Mouse (Mus musculus) neural tube, embryonic 14.5 days (tissue): Measurements from ENCODE around the gene Kif26b. TPM values are rescaled to one million over a fixed set of nuclear protein-coding genes. Genes with fewer than 3 reads are reported as not detected.

Experiments used
- ATAC-seq: fragments of 200-750 bp; cut with Nextera tagmentation; 2 replicates; pipeline ENCODE4 v1.8.0; 2017; ENCODE audit warnings: low read depth, mild to moderate bottlenecking, moderate TSS enrichment, moderate library complexity
- H3K27ac ChIP-seq: fragments of 300-500 bp; sonication (generic); 2 replicates; pipeline ENCODE4 v1.5.1; 2014; ENCODE audit warnings: low read depth, mild to moderate bottlenecking, control low read depth, low read length, moderate library complexity, mixed read lengths
- H3K27me3 ChIP-seq: fragments of 300-500 bp; sonication (generic); 2 replicates; pipeline ENCODE4 v1.6.1; 2014; ENCODE audit warnings: low read length; ENCODE audit not compliant: control insufficient read depth, insufficient read depth
- H3K36me3 ChIP-seq: fragments of 300-500 bp; sonication (generic); 2 replicates; pipeline ENCODE4 v1.6.1; 2014; ENCODE audit warnings: low read length, mixed read lengths; ENCODE audit not compliant: control insufficient read depth, insufficient read depth
- H3K4me1 ChIP-seq: fragments of 300-500 bp; sonication (generic); 2 replicates; pipeline ENCODE4 v1.6.1; 2014; ENCODE audit warnings: low read length; ENCODE audit not compliant: control insufficient read depth, insufficient read depth
- H3K4me2 ChIP-seq: fragments of 300-500 bp; sonication (generic); 2 replicates; pipeline ENCODE4 v1.6.1; 2014; ENCODE audit warnings: mild to moderate bottlenecking, low read depth, low read length, control low read depth
- H3K4me3 ChIP-seq: fragments of 300-500 bp; sonication (generic); 2 replicates; pipeline ENCODE4 v1.5.1; 2014; ENCODE audit warnings: low read depth, low read length, control low read depth, mixed read lengths
- H3K9ac ChIP-seq: fragments of 300-500 bp; sonication (generic); replicated peaks from 2 replicates; pipeline ENCODE4 v1.6.1; 2014; ENCODE audit warnings: low read depth, mild to moderate bottlenecking, control low read depth, low read length, mixed read lengths
- H3K9me3 ChIP-seq: fragments of 300-500 bp; sonication (generic); 2 replicates; pipeline ENCODE4 v1.6.1; 2016; ENCODE audit warnings: low read length; ENCODE audit not compliant: control insufficient read depth
- WGBS: fragments of 180-500 bp; shearing (Covaris S2); extraction: QIAGEN DNeasy Blood & Tissue Kit; methylation state at CpG from one replicate; pipeline ENCODE4 v1.1.7; 2014; 5-methylcytosine and 5-hydroxymethylcytosine counted together
- polyA plus RNA-seq: library from polyadenylated mRNA; unstranded; fragments of >200 nt; fragmentation: Nextera tagmentation; extraction: Ambion mirVana; gene quantifications from 2 replicates; pipeline ENCODE4 v1.2.1, GENCODE M21; 2014

The Kif26b gene
- polyA plus RNA-seq, 1 experiment from 2014 or later, result 18.5 TPM

DNA sequence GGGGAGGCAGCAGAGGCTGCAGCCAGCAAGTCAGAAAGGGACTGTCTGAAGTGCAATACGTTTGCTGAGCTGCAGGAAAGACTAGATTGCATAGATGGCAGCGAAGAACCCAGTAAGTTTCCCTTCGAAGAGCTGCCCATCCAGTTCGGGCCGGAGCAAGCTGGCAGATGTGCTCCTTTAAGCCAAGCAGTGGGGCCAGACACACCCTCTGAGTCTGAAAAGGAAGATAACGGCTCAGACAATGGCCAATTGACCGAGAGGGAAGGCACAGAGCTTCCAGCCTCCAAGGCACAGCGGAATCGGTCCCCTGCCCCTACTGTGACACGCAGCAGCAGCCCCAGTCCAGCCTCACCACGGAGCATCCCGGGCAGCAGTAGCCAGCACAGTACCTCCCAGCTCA is 386.1 kb downstream of the Kif26b start:
- Histone ChIP-seq H3K36me3 (peaks cover 6% of the 10 kb centered on the region; the same call in 1 of the 2 replicates), H3K27me3 (no peaks in the 10 kb centered on the region), H3K4me1 (0 out of 2 replicates have a peak, but pooled peaks cover 9% of the 10 kb centered on the region), H3K27ac (no peak overlapping the region), H3K9ac (no peak overlapping the region), H3K9me3 (no peaks in the 10 kb centered on the region), H3K4me2 (no peak overlapping the region), H3K4me3 (no peak overlapping the region)
- ATAC-seq, result no peak
- WGBS, result 58% methylated on average over 12 of the region's 12 CpGs

DNA sequence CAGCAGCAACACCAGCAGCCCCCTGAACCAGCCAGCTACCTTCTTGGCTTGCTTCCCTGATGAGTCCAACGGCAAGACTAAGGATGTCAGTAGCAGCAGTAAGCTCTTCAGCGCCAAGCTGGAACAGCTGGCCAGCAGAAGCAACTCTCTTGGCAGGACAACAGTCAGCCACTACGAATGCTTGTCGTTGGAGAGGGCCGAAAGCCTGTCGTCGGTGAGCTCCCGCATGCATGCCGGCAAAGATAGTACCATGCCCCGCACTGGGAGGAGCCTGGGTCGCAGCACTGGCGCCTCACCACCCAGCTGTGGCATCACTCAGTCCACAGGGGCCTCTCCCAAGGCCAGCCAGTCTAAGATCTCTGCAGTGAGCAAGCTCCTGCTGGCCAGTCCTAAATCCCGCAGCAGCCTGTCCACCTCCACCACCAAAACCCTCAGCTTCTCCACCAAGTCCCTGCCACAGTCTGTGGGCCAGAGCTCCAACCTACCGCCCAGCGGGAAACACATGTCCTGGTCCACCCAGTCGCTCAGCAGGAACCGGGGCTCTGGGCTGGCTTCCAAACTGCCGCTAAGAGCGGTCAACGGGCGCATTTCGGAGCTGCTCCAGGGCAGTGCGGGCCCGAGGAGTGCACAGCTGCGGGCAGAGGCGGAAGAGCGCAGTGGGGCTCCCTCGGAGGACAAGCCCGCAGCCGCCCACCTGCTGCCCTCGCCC is 388.4 kb downstream of the Kif26b start:
- H3K4me2 ChIP-seq, result no peak overlapping the region

DNA sequence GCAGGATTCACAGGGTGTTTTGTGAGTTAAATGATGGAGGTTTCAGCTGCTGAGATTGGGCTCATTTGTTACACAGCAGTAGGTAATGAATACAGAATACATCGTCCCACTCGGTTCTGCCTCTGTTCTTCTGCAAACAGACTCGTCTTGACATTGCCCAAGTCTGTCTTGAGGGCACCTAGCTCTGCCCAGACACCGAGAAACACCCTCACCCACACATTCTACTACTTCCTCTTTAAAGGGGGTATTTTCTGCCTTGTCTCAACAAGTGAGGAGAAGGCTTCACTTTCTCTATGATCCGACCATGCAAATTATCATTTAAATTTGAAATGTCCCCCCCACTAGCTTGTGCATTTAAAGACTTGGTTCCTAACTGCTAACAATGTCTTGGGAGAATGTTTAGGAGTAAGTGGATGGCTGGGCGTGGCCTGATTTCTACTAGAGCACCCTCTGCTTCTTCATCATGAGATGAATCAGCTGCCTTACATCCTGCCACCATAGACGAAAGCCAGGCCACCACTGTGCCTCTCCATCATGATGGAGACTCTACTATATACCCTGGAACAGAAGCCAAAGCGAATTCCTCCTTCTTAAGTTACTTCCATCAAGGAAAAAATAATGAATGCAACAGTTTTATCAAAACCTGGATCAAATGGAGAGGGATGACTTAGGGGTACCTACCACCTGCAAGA is 395.7 kb downstream of the Kif26b start:
- Histone ChIP-seq H3K27me3 (no peaks in the 10 kb centered on the region), H3K4me3 (no peak overlapping the region), H3K9me3 (no peaks in the 10 kb centered on the region), H3K9ac (no peak overlapping the region), H3K36me3 (no peaks in the 10 kb centered on the region), H3K4me2 (no peak overlapping the region), H3K4me1 (no peaks in the 10 kb centered on the region), H3K27ac (no peak overlapping the region)
- WGBS, result 78% methylated on average over 8 of the region's 8 CpGs
- ATAC-seq, result no peak

More for the DNA sequence above, 388.4 kb downstream of the Kif26b start:
- H3K9me3 ChIP-seq, result no peaks in the 10 kb centered on the region
- 62% methylated on average over 31 of the region's 31 CpGs for WGBS
- peaks cover 6% of the 10 kb centered on the region; the same call in 1 of the 2 replicates for H3K36me3 ChIP-seq
- no peaks in the 10 kb centered on the region for H3K27me3 ChIP-seq
- ATAC-seq, result no peak
- no peak overlapping the region for H3K4me3 ChIP-seq
- 0 out of 2 replicates have a peak, but pooled peaks cover 5% of the 10 kb centered on the region for H3K4me1 ChIP-seq
- no peak overlapping the region for H3K9ac ChIP-seq
- no peak overlapping the region for H3K27ac ChIP-seq

DNA sequence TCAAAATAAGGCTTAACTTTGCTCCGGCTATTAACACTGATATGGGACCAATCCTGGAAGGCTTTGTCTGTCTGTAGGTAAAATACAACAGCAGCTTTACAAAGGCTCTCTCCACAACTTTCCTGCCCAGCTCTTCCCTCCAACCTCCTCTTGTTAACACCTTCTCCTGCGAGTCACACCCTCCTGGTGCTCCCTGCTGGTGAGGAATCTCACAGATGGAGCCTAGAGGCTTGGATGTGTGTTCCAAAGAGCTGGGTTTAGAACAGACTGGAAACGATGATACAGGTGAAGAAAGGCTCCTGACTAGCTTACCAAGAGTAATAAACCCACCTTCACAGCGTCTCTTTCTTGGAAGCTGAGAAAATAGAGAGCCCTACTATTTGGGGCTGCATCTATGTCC is 400.6 kb downstream of the Kif26b start:
- no peaks in the 10 kb centered on the region for H3K27me3 ChIP-seq

DNA sequence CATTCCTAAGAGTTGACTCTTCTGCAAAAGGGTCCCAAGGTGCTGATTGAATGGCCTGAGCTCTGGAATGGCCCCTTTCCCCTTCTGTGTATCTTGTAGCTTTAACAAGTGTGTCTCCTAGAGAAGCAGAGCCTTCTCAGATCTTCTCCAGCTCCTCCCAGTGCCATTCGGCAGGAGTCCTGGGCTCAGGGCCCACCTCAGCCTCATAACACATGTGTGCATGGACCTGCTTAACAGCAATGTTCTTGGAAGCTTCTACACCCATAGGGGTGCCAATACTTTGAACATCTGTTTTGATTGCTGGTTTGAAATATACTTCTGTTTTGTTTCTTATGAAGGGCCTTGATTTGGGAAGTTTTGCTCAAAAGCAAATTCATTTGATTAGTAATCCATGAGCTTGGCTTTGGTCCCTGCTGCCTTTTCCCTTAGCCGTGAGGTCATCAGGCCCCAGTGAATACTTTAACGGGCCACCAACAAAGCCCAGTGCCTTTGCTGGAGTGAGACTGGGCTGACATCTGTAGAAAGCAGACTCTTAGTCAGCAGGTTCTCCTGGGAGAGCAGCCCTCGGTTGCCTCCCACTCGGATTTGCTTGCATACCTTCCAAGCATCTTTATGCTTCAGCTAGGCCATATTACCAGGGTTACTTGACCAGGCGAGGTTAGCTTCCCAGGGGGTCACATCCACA is 405.2 kb downstream of the Kif26b start:
- Histone ChIP-seq H3K9ac (no peak overlapping the region), H3K36me3 (no peaks in the 10 kb centered on the region), H3K27ac (no peak overlapping the region), H3K4me3 (no peak overlapping the region), H3K4me2 (no peak overlapping the region), H3K4me1 (0 out of 2 replicates have a peak, but pooled peaks cover 2% of the 10 kb centered on the region), H3K27me3 (no peaks in the 10 kb centered on the region), H3K9me3 (no peaks in the 10 kb centered on the region)
- 80% methylated on average over 6 of the region's 6 CpGs for WGBS
- ATAC-seq, result no peak

More for the DNA sequence above, 400.6 kb downstream of the Kif26b start:
- ATAC-seq, result no peak
- Histone ChIP-seq H3K4me1 (no peaks in the 10 kb centered on the region), H3K9me3 (no peaks in the 10 kb centered on the region), H3K9ac (no peak overlapping the region), H3K27ac (no peak overlapping the region), H3K36me3 (no peaks in the 10 kb centered on the region), H3K4me3 (no peak overlapping the region), H3K4me2 (no peak overlapping the region)
- 71% methylated on average over 4 of the region's 4 CpGs for WGBS

DNA sequence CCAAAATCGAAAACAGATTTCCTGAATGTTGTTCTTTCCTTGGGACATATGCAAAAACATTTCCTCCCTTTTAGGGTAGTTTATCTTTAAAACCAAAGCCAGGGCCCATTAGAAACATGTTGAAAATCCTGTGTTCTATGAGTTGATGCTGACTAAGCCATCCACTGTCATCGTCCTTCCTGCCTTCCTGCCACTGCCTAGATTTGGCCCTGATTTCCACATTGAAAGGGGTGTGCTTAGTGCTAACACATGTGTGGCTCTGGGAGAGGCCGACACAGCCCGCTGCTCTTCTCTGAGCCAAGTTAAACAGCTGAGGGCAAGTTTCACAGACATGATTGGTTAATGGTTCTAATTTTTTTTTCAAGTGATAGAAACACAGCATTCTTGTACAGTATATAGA is 407.5 kb downstream of the Kif26b start:
- Histone ChIP-seq H3K27me3 (no peaks in the 10 kb centered on the region), H3K4me3 (no peak overlapping the region), H3K9ac (no peak overlapping the region), H3K36me3 (no peaks in the 10 kb centered on the region), H3K4me2 (no peak overlapping the region), H3K27ac (no peak overlapping the region), H3K9me3 (no peaks in the 10 kb centered on the region), H3K4me1 (0 out of 2 replicates have a peak, but pooled peaks cover 2% of the 10 kb centered on the region)
- no peak for ATAC-seq
- WGBS, result 69% methylated on average over 4 of the region's 4 CpGs

DNA sequence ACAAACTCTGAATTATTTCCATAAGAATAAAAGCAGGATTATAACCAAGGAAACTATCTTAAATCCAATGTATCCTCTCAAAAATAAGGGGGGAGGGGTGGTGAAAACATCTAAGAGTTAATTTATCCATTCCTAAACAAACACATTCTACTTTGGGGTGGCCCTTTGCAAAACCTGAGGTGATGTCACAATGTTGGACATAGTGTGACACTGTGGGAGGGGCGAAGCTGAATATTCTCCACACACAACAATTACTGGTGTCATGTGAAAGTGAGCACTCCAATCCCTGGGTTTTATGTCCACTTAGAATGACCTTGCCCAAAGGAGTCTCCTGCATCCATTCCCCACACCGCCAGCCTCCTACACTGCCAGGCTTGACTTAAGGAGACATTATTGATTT is 408.1 kb downstream of the Kif26b start:
- Histone ChIP-seq H3K36me3 (no peaks in the 10 kb centered on the region), H3K4me1 (0 out of 2 replicates have a peak, but pooled peaks cover 2% of the 10 kb centered on the region), H3K4me2 (no peak overlapping the region), H3K27ac (no peak overlapping the region), H3K27me3 (no peaks in the 10 kb centered on the region), H3K9me3 (no peaks in the 10 kb centered on the region), H3K9ac (no peak overlapping the region), H3K4me3 (no peak overlapping the region)
- no peak for ATAC-seq
- WGBS, result 83% methylated on average over 2 of the region's 2 CpGs

DNA sequence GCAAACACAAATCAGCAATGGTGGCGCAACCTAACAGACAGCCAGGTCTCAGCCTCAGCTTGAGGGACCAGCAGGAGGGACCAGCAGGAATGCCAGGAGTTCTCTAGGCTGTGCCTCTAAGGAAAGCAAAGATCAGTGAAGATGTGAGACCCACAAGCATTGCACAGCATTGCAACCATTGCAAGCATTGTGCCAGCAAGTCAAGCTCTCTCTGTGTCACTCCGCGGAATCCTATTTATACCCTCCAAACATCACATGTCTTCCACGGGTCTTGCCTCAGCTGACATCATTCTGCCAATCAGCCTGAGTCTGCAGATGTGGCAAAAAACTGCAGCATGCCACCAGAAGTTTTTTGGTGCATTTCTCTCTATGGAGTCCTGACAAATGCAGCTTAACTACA is 411.4 kb downstream of the Kif26b start:
- Histone ChIP-seq H3K4me1 (no peaks in the 10 kb centered on the region), H3K4me3 (no peak overlapping the region), H3K9ac (no peak overlapping the region), H3K4me2 (no peak overlapping the region), H3K9me3 (no peaks in the 10 kb centered on the region), H3K27ac (no peak overlapping the region), H3K36me3 (no peaks in the 10 kb centered on the region), H3K27me3 (no peaks in the 10 kb centered on the region)
- no peak for ATAC-seq
- WGBS, result 92% methylated on average over 4 of the region's 4 CpGs
